21 mouse cellular contexts compared by ENCODE assay signal in genomic region chr1:34458431-34458830, GRCm38 (mm10). TPM values are rescaled to one million over a fixed set of nuclear protein-coding genes. Genes with fewer than 3 reads are reported as not detected.
DNase-seq lines count a peak whose midpoint lies in the region; ATAC-seq and TF ChIP-seq lines count a peak whose summit lies in the region.
"Had no signal": no experiment of that assay in that cellular context is flagged by ENCODE, and none has a peak within 500 bp of the region (broad histone marks: within the 10 kb centered on the region; RNA-seq: fewer than 3 reads in every experiment).

No protein-coding gene starts in this region.

- no peak for TF ChIP-seq CTCF in liver, postnatal 0 days (IDR thresholded peaks at IDR 0.05; ENCODE audit: low read depth)

- no peak overlapping the region for H3K4me3 ChIP-seq in heart, embryonic 11.5 days (ENCODE audit: low read depth, low read length)
- H3K4me3 ChIP-seq in liver, embryonic 12.5 days: no peak overlapping the region
- no peak overlapping the region for H3K4me3 ChIP-seq in liver, postnatal 0 days (ENCODE audit: low read depth, low read length)
- no peak overlapping the region for H3K4me3 ChIP-seq in embryonic facial prominence, embryonic 11.5 days (ENCODE audit: low read depth, low read length)

- no peak for TF ChIP-seq EP300 in liver, postnatal 0 days (IDR thresholded peaks at IDR 0.05; ENCODE audit: low read depth)

- no peak for DNase-seq in heart, postnatal 14 days
- DNase-seq in liver, postnatal 0 days: no peak
- peak; percentile 72 for DNase-seq in ES-CJ7 (ENCODE audit: low read depth, low spot score)
- DNase-seq in embryonic facial prominence, embryonic 11.5 days (ENCODE audit: low spot score): peak; percentile 14
- no peak for DNase-seq in layer of hippocampus, postnatal 36 days
- no peak for DNase-seq in left cerebral cortex, postnatal 14 days (ENCODE audit: low spot score in 2 of 2)
- DNase-seq: adrenal gland, adult 8-10 months; gastrocnemius, postnatal 10 days; layer of hippocampus, adult 9-11 months; right cerebral cortex, adult 18-20 months had no signal

- ATAC-seq in heart, embryonic 11.5 days (replicated peaks; ENCODE audit: insufficient number of reproducible peaks, low FRiP score, low TSS enrichment): no peak
- no peak for ATAC-seq in liver, embryonic 12.5 days
- ATAC-seq in liver, postnatal 0 days: no peak
- no peak for ATAC-seq in embryonic facial prominence, embryonic 11.5 days (replicated peaks; ENCODE audit: insufficient number of reproducible peaks, low FRiP score, low TSS enrichment, low read depth)
- ATAC-seq: inflammation-experienced regulatory T-cells, adult 6 months had no signal

- no peak overlapping the region for H3K9ac ChIP-seq in heart, embryonic 11.5 days (ENCODE audit: low read depth, low read length)
- H3K9ac ChIP-seq in liver, embryonic 12.5 days: no peak overlapping the region
- no peak overlapping the region for H3K9ac ChIP-seq in liver, postnatal 0 days (replicated peaks)
- H3K9ac ChIP-seq in embryonic facial prominence, embryonic 11.5 days (replicated peaks; ENCODE audit: low read length): no peak overlapping the region

- peaks cover 17% of the 10 kb centered on the region for H3K27me3 ChIP-seq in heart, embryonic 11.5 days (ENCODE audit: control insufficient read depth, insufficient read depth, low read length)
- peaks cover 52% of the 10 kb centered on the region for H3K27me3 ChIP-seq in liver, embryonic 12.5 days (replicated peaks)
- H3K27me3 ChIP-seq in liver, postnatal 0 days (ENCODE audit: insufficient read depth, low read length): peaks cover 7% of the 10 kb centered on the region; the same call in 1 of the 2 replicates
- H3K27me3 ChIP-seq in embryonic facial prominence, embryonic 11.5 days (ENCODE audit: control insufficient read depth, insufficient read depth, low read length): peaks cover 10% of the 10 kb centered on the region

- no peaks in the 10 kb centered on the region for H3K4me1 ChIP-seq in heart, embryonic 11.5 days (ENCODE audit: control insufficient read depth, insufficient read depth, low read length)
- peaks cover 29% of the 10 kb centered on the region for H3K4me1 ChIP-seq in liver, embryonic 12.5 days
- H3K4me1 ChIP-seq in liver, postnatal 0 days (ENCODE audit: insufficient read depth): peaks cover 14% of the 10 kb centered on the region
- no peaks in the 10 kb centered on the region; the same call in 1 of the 2 replicates for H3K4me1 ChIP-seq in embryonic facial prominence, embryonic 11.5 days (ENCODE audit: control insufficient read depth, insufficient read depth, low read length)

- no peaks in the 10 kb centered on the region for H3K36me3 ChIP-seq in heart, embryonic 11.5 days (ENCODE audit: control insufficient read depth, insufficient read depth, low read length)
- no peaks in the 10 kb centered on the region for H3K36me3 ChIP-seq in liver, embryonic 12.5 days
- no peaks in the 10 kb centered on the region for H3K36me3 ChIP-seq in liver, postnatal 0 days (replicated peaks; ENCODE audit: insufficient read depth, low read length)
- no peaks in the 10 kb centered on the region for H3K36me3 ChIP-seq in embryonic facial prominence, embryonic 11.5 days (replicated peaks; ENCODE audit: control insufficient read depth, insufficient read depth, low read depth, low read length)
- H3K36me3 ChIP-seq: heart, embryonic 12.5 days; neural tube, embryonic 15.5 days had no signal

- peak overlapping the region; percentile 81; the same call in 1 of the 2 replicates for H3K4me2 ChIP-seq in heart, embryonic 11.5 days
- peak overlapping the region; percentile 92 for H3K4me2 ChIP-seq in liver, embryonic 12.5 days
- H3K4me2 ChIP-seq in liver, postnatal 0 days (ENCODE audit: low read depth, low read length): no peak overlapping the region
- no peak overlapping the region for H3K4me2 ChIP-seq in embryonic facial prominence, embryonic 11.5 days (ENCODE audit: low read depth, low read length)

- 33% methylated on average over 8 of the region's 8 CpGs for WGBS in heart, embryonic 11.5 days (ENCODE audit: insufficient replicate concordance)
- 24% methylated on average over 8 of the region's 8 CpGs for WGBS in liver, embryonic 12.5 days (ENCODE audit: insufficient replicate concordance)
- 45% methylated on average over 8 of the region's 8 CpGs for WGBS in liver, postnatal 0 days (ENCODE audit: insufficient replicate concordance)
- 35% methylated on average over 8 of the region's 8 CpGs for WGBS in embryonic facial prominence, embryonic 11.5 days

- intact Hi-C loops in heart, postnatal 14 days (cut with DNase I): loop anchor here (5.0 kb wide), 1 partner anchor 144 kb away; no protein-coding TSS in a partner anchor
- intact Hi-C loops in left cerebral cortex, postnatal 14 days (cut with DNase I): no loop called here

- H3K27ac ChIP-seq in heart, embryonic 11.5 days (ENCODE audit: low read depth, low read length): no peak overlapping the region
- H3K27ac ChIP-seq in liver, embryonic 12.5 days: no peak overlapping the region
- no peak overlapping the region for H3K27ac ChIP-seq in liver, postnatal 0 days (ENCODE audit: low read depth)
- no peak overlapping the region for H3K27ac ChIP-seq in embryonic facial prominence, embryonic 11.5 days (replicated peaks; ENCODE audit: low read depth, low read length)
- H3K27ac ChIP-seq: neural tube, embryonic 15.5 days had no signal

- no peaks in the 10 kb centered on the region for H3K9me3 ChIP-seq in heart, embryonic 11.5 days (replicated peaks; ENCODE audit: control insufficient read depth, low read length)
- H3K9me3 ChIP-seq in liver, embryonic 12.5 days (replicated peaks): no peaks in the 10 kb centered on the region
- no peaks in the 10 kb centered on the region for H3K9me3 ChIP-seq in liver, postnatal 0 days (ENCODE audit: low read length)
- H3K9me3 ChIP-seq in embryonic facial prominence, embryonic 11.5 days (replicated peaks; ENCODE audit: control insufficient read depth, low read length): no peaks in the 10 kb centered on the region
- H3K9me3 ChIP-seq: heart, embryonic 12.5 days; neural tube, embryonic 15.5 days had no signal

RNA-seq across cellular contexts. Expression of gene Ptpn18, which starts 1.1 kb away (rescaled TPM):
- polyA plus RNA-seq in heart, embryonic 11.5 days (2014; fragmentation: Nextera tagmentation; extraction: Ambion mirVana): 7.4 and 10.4 TPM in 2 replicates
- total RNA-seq in heart, postnatal 14 days (2021): 1 to 10 TPM; 7.2 to 7.5 TPM
- 18.6 and 19.1 TPM in 2 replicates for polyA plus RNA-seq in liver, embryonic 12.5 days (2016; fragmentation: Nextera tagmentation; extraction: Ambion mirVana)
- 28.2 and 32.1 TPM in 2 replicates for polyA plus RNA-seq in liver, postnatal 0 days (2015; fragmentation: Nextera tagmentation; extraction: Ambion mirVana)
- polyA plus RNA-seq in embryonic facial prominence, embryonic 11.5 days (2014; fragmentation: Nextera tagmentation; extraction: Ambion mirVana): 4.2 and 8.6 TPM in 2 replicates
- total RNA-seq in layer of hippocampus, postnatal 36 days (2021): 1 to 10 TPM; 5.0 to 5.7 TPM
- total RNA-seq in left cerebral cortex, postnatal 14 days (2021): 1 to 10 TPM; 2.5 to 4.7 TPM

RNA-seq across cellular contexts. Expression of gene Imp4, which starts 18.8 kb away (rescaled TPM):
- 73.0 and 80.8 TPM in 2 replicates for polyA plus RNA-seq in heart, embryonic 11.5 days (2014; fragmentation: Nextera tagmentation; extraction: Ambion mirVana)
- total RNA-seq in heart, postnatal 14 days (2021): 10 to 100 TPM; 28.5 to 30.0 TPM
- 96.4 and 100 TPM in 2 replicates for polyA plus RNA-seq in liver, embryonic 12.5 days (2016; fragmentation: Nextera tagmentation; extraction: Ambion mirVana)
- polyA plus RNA-seq in liver, postnatal 0 days (2015; fragmentation: Nextera tagmentation; extraction: Ambion mirVana): 37.6 and 41.6 TPM in 2 replicates
- polyA plus RNA-seq in embryonic facial prominence, embryonic 11.5 days (2014; fragmentation: Nextera tagmentation; extraction: Ambion mirVana): 93.4 and 104 TPM in 2 replicates
- 10 to 100 TPM; 32.8 to 36.6 TPM for total RNA-seq in layer of hippocampus, postnatal 36 days (2021)
- total RNA-seq in left cerebral cortex, postnatal 14 days (2021): 10 to 100 TPM; 31.5 to 32.4 TPM

RNA-seq across cellular contexts. Expression of gene Ccdc115, which starts 19.0 kb away (rescaled TPM):
- polyA plus RNA-seq in heart, embryonic 11.5 days (2014; fragmentation: Nextera tagmentation; extraction: Ambion mirVana): 49.0 and 49.8 TPM in 2 replicates
- 10 to 100 TPM; 14.1 to 15.0 TPM for total RNA-seq in heart, postnatal 14 days (2021)
- 34.3 and 35.1 TPM in 2 replicates for polyA plus RNA-seq in liver, embryonic 12.5 days (2016; fragmentation: Nextera tagmentation; extraction: Ambion mirVana)
- 19.0 and 21.0 TPM in 2 replicates for polyA plus RNA-seq in liver, postnatal 0 days (2015; fragmentation: Nextera tagmentation; extraction: Ambion mirVana)
- 51.9 and 55.4 TPM in 2 replicates for polyA plus RNA-seq in embryonic facial prominence, embryonic 11.5 days (2014; fragmentation: Nextera tagmentation; extraction: Ambion mirVana)
- 10 to 100 TPM; 17.5 to 19.3 TPM for total RNA-seq in layer of hippocampus, postnatal 36 days (2021)
- 10 to 100 TPM; 16.7 to 18.7 TPM for total RNA-seq in left cerebral cortex, postnatal 14 days (2021)

RNA-seq across cellular contexts. Expression of gene Prss39, which starts 39.8 kb away (rescaled TPM):
- polyA plus RNA-seq in heart, embryonic 11.5 days (2014; fragmentation: Nextera tagmentation; extraction: Ambion mirVana): not detected in 2 replicates
- not detected for total RNA-seq in heart, postnatal 14 days (2021)
- polyA plus RNA-seq in liver, embryonic 12.5 days (2016; fragmentation: Nextera tagmentation; extraction: Ambion mirVana): not detected in 2 replicates
- polyA plus RNA-seq in liver, postnatal 0 days (2015; fragmentation: Nextera tagmentation; extraction: Ambion mirVana): not detected in 2 replicates
- polyA plus RNA-seq in embryonic facial prominence, embryonic 11.5 days (2014; fragmentation: Nextera tagmentation; extraction: Ambion mirVana): not detected in 2 replicates
- total RNA-seq in layer of hippocampus, postnatal 36 days (2021): not detected
- not detected for total RNA-seq in left cerebral cortex, postnatal 14 days (2021)
- total RNA-seq: adrenal gland, adult 8-10 months; gastrocnemius, postnatal 10 days; left cerebral cortex, postnatal 25 days; megakaryocyte progenitor cell, adult 5-6 weeks; monocyte, adult 5-6 weeks had no signal
- polyA plus RNA-seq: heart, embryonic 12.5 days; inflammation-experienced regulatory T-cells, adult 6 months; kidney, embryonic 16.5 days; liver, embryonic 16.5 days; neural tube, embryonic 15.5 days; Patski had no signal

Comparison
In these comparisons a context has a peak if more than half of its experiments do, and no peak if none do; other contexts are left out.
1. H3K4me2 ChIP-seq: peak in heart, embryonic 11.5 days (single experiment) and liver, embryonic 12.5 days (single experiment); none in liver, postnatal 0 days (single experiment) and embryonic facial prominence, embryonic 11.5 days (single experiment).
2. DNase-seq: peak in ES-CJ7 (single experiment) and embryonic facial prominence, embryonic 11.5 days (single experiment); none in heart, postnatal 14 days (0 of 2), liver, postnatal 0 days (single experiment), layer of hippocampus, postnatal 36 days (0 of 2) and left cerebral cortex, postnatal 14 days (0 of 2).